Mouse (Mus musculus): Measurements from ENCODE around the gene Pdcd1lg2. TPM values are rescaled to one million over a fixed set of nuclear protein-coding genes. Genes with fewer than 3 reads are reported as not detected.
A peak's percentile ranks its signal among the peaks of the same experiment; 100 is the strongest.

Pdcd1lg2 gene
- polyA plus RNA-seq, 1 experiment from 2014 or later = 0.26 TPM

DNA sequence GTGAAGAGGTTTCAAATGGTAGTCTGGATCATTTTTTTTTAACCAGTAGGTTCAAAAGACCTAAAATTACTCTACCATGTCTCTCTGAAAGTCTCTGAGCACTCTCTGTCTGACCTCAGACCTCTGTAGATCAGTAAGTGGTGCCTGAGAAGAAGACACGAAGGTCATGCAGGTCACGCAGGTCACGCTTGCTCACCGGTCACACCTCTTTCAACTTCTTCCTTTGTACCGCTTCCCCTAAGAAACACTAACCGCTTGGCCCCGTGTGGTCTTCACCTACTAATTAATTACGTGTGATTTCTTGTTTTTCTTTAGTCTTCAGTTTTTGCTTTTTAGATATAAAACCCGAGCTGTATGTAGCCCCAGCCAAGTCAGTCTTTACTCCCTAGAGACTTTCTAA, 80.7 kb downstream of the Pdcd1lg2 start:
- no peak for TF ChIP-seq CTCF (IDR thresholded peaks at IDR 0.05)
- CTCF ChIA-PET = interaction anchor here (1.2 kb wide), 1 partner anchor 10 kb away, joined by 6 read pairs; no protein-coding TSS in a partner anchor
- DNase-seq (ENCODE audit: low read depth, low spot score) = no peak
- ATAC-seq = no peak
- POLR2A ChIA-PET = no interaction called here
- H3K27me3 ChIP-seq = no peaks in the 10 kb centered on the region
- in situ Hi-C loops (cut with MboI; ENCODE audit: low pct_unique_long_range_greater_than_20kb) = loop anchor here (10.0 kb wide), 1 partner anchor 527 kb away; the partner anchor contains the start of genes 4430402I18Rik and Plpp6

DNA sequence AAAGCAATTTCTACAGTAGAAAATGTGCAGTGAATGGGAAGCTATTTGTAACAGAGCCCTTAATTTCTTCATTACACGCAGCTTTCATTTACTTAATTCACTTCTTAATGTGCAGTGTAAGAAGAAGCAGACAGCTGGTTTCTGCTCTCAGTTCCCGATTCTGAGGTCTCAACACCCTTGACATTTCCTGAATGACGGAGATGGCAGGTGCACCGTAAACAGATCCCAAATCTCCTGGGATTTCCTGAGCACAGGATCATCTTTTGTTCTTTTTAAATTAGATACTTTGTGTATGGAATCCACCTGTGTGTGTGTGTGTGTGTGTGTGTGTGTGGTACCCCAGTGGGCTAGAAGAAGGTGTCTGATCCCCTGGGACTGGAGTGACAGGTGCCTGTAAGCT, 83.7 kb downstream of the Pdcd1lg2 start:
- TF ChIP-seq CTCF (IDR thresholded peaks at IDR 0.05) = no peak
- no peaks in the 10 kb centered on the region for H3K27me3 ChIP-seq
- in situ Hi-C loops (cut with MboI; ENCODE audit: low pct_unique_long_range_greater_than_20kb) = loop anchor here (10.0 kb wide), 1 partner anchor 530 kb away; the partner anchor contains the start of genes 4430402I18Rik and Plpp6
- ChIA-PET CTCF (interaction anchor here (1.2 to 1.3 kb wide), 2 partner anchors 132 to 138 kb away, joined by 3 read pairs; no protein-coding TSS in a partner anchor), POLR2A (no interaction called here)
- ATAC-seq (no peak), DNase-seq (ENCODE audit: low read depth, low spot score) (no peak)

DNA sequence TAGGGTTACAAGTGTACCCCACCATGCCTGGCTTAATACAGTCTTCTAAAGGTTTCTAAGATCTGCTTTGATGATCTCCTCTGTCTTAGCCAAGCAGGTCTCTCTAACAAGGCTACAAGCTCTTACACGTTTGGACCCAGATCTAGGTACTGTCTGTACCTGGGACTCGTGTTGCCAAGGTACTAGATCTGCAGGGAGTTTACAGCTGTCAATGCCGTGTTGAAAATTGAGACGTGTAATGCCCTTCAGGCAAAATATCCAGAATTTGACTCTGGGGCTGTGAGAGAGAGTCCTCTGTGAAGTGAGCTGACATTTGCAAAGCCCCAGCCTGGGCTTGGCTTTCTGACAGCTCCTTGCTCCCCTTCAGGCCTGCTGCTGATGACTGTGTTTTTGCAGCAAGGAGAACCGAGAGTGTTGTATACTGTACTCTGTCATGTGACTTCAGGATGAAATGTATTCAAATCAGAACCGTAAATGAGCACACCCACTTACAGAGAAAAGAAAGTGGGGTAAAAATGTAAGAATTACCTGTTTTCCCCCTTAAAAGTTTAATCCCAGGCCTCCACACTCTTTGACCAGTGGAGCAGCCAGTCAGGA, 85.4 kb downstream of the Pdcd1lg2 start:
- ATAC-seq (no peak), DNase-seq (ENCODE audit: low read depth, low spot score) (no peak)
- no peaks in the 10 kb centered on the region for H3K27me3 ChIP-seq
- CTCF ChIA-PET = interaction anchor here (1.0 to 1.6 kb wide), 3 partner anchors 17 to 222 kb away, joined by 3 to 4 read pairs (median 3); no protein-coding TSS in a partner anchor
- in situ Hi-C loops (cut with MboI; ENCODE audit: low pct_unique_long_range_greater_than_20kb) = loop anchor here (10.0 kb wide), 1 partner anchor 531 kb away; the partner anchor contains the start of genes 4430402I18Rik and Plpp6
- TF ChIP-seq CTCF (IDR thresholded peaks at IDR 0.05) = no peak
- POLR2A ChIA-PET = interaction anchor here (0.6 kb wide), 1 partner anchor 42 kb away, joined by 4 read pairs; no protein-coding TSS in a partner anchor

DNA sequence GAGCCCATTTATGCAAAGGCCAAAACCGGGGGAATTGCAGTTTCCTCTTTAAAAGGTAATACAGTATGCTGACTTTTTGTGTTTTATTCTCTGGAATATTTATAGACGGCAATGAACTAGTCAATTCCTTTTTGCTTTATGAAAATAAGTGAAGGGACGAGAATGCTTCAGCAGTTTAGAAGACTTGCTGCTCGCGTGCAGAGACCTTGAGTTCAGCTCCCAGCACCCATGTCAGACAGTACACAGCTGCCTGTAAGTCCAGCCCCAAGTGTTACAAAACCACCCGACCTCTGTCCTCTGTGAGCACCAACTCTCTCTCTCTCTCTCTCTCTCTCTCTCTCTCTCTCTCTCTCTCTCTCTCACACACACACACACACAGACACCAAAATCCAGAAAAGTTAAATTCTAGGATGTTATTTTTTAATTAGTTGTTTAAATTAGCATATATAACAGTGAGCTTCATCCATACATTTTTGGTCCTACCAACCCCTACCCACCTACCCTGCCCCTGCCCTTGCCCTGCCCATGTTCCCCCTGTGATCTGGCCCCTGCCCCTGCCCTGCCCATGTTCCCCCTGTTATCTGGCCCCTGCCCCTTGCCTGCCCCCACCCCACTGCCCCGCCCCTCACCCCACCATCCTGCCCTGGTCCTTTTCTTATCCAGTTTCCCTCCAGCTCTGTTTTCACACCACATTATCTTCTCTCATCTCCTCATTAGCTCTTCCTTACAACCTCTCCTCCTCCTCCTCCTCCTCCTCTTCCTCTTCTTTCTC, 86.3 kb downstream of the Pdcd1lg2 start:
- in situ Hi-C loops (cut with MboI; ENCODE audit: low pct_unique_long_range_greater_than_20kb) = loop anchor here (10.0 kb wide), 1 partner anchor 532 kb away; the partner anchor contains the start of genes 4430402I18Rik and Plpp6
- POLR2A ChIA-PET = interaction anchor here (0.6 to 1.2 kb wide), 6 partner anchors 12 to 139 kb away, joined by 3 to 4 read pairs (median 3); no protein-coding TSS in a partner anchor
- TF ChIP-seq CTCF (IDR thresholded peaks at IDR 0.05) = no peak
- no peak for ATAC-seq
- no peaks in the 10 kb centered on the region for H3K27me3 ChIP-seq
- CTCF ChIA-PET = interaction anchor here (1.0 to 1.6 kb wide), 4 partner anchors 8 to 223 kb away, joined by 3 to 6 read pairs (median 4); no protein-coding TSS in a partner anchor
- DNase-seq (ENCODE audit: low read depth, low spot score) = no peak

DNA sequence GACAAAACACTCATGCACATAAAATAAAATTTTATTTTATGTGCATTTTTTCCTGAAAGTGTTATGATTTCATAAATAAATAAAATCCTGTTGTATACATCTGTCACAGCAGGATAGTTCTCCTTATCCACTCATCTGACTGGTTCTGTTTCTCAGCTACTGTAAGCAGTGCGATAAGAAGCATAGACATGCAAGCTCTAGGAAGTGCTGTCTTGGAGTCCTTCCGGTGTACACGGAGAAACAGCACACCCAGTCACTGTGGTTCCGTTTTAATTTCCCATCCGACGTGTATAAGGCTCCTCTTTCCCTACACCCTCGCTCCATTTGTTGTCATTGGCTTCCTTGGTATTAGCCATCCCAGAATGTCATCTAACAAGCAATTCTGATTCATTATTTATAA, 87.2 kb downstream of the Pdcd1lg2 start:
- in situ Hi-C loops (cut with MboI; ENCODE audit: low pct_unique_long_range_greater_than_20kb) = loop anchor here (10.0 kb wide), 1 partner anchor 533 kb away; the partner anchor contains the start of genes 4430402I18Rik and Plpp6
- ATAC-seq (no peak), DNase-seq (ENCODE audit: low read depth, low spot score) (no peak)
- ChIA-PET CTCF (interaction anchor here (0.7 to 1.4 kb wide), 2 partner anchors 9 to 142 kb away, joined by 3 to 6 read pairs; no protein-coding TSS in a partner anchor), POLR2A (interaction anchor here (0.7 to 1.2 kb wide), 5 partner anchors 13 to 138 kb away, joined by 3 to 4 read pairs (median 3); no protein-coding TSS in a partner anchor)
- no peak for TF ChIP-seq CTCF (IDR thresholded peaks at IDR 0.05)
- no peaks in the 10 kb centered on the region for H3K27me3 ChIP-seq

DNA sequence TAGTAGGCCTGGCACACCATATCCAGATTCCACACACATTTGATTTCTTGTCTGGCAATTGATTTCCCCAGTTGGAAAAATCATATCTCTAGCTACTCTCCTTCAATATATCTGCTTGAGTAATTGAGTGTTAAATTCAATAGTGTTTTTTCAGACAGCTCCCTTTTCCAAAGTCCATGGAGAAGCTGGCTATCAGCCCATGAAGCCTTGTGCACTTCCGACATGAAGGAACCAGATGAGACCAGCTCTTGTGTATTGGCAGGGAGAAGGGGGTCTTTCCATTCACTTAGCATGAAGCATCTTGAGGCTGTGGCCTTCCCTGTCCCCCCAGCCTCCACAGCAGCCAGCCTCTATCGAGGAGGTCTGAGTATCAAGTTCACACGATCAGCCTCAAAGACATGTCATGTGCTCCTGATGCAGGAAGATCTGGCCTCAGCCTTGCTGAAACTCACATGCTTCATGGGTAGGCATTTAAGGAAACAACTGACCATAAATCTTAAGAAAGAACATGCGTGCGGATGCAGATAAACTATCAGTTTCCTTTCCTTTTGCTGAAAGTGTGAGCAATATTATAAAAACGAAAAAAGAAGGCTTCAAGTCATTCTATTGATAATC, 88.2 kb downstream of the Pdcd1lg2 start:
- TF ChIP-seq CTCF (IDR thresholded peaks at IDR 0.05) = no peak
- no peak for ATAC-seq
- DNase-seq (ENCODE audit: low read depth, low spot score) = no peak
- ChIA-PET POLR2A (interaction anchor here (1.0 to 1.3 kb wide), 2 partner anchors 17 to 29 kb away, joined by 3 read pairs; no protein-coding TSS in a partner anchor), CTCF (interaction anchor here (0.8 to 1.4 kb wide), 5 partner anchors 10 to 128 kb away, joined by 3 to 4 read pairs (median 3); no protein-coding TSS in a partner anchor)
- no peaks in the 10 kb centered on the region for H3K27me3 ChIP-seq
- in situ Hi-C loops (cut with MboI; ENCODE audit: low pct_unique_long_range_greater_than_20kb) = loop anchor here (10.0 kb wide), 1 partner anchor 534 kb away; the partner anchor contains the start of genes 4430402I18Rik and Plpp6

DNA sequence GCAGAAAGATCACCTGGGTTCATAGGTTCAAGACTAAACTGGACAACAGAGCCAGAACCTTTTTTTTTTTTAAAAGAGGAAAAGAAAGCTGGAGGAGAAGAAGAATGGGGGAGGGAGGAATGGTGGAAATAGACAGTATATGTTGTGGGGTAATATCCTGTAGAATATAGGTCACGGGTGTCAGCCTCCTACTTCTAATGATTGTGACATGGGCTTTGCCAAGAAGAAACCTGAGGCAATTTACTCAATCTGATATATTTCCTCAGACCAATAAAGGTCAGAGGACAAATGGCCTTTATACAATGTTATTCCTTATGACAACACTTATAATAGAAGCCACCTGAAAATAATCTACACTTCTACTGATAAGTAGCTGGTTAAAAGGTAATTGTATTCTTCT, 89.6 kb downstream of the Pdcd1lg2 start:
- POLR2A ChIA-PET = interaction anchor here (0.6 kb wide), 1 partner anchor 452 kb away, joined by 3 read pairs; no protein-coding TSS in a partner anchor
- H3K27me3 ChIP-seq = no peaks in the 10 kb centered on the region
- ATAC-seq (no peak), DNase-seq (ENCODE audit: low read depth, low spot score) (no peak)
- TF ChIP-seq CTCF (IDR thresholded peaks at IDR 0.05) = no peak
- CTCF ChIA-PET = interaction anchor here (1.0 to 4.6 kb wide), 12 partner anchors 9 to 437 kb away, joined by 4 to 38 read pairs (median 6); no protein-coding TSS in a partner anchor
- in situ Hi-C loops (cut with MboI; ENCODE audit: low pct_unique_long_range_greater_than_20kb) = loop anchor here (5.0 to 25.0 kb wide), 3 partner anchors 133 to 713 kb away; partner anchors contain the start of genes Cd274 and Plgrkt

DNA sequence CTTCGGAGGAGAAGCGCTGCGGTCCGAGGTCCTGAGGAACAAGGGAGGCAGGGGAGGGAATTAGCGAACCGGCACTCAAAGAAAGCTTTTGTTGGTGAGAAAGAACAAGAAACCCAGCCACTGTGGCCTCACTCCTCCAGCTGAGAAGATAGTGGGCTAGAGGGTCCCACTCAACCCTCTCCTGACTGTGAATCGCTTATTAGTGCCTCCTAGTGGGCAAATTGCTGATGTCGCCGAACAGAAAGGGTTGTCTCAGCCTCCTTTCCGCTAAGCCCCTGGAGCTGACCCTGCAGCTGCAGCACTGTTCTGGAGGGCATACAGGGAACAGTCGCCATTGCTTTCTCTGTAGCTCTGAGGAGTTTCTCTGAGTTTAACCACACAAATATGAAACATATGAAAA, 90.4 kb downstream of the Pdcd1lg2 start:
- peak; percentile 70 for ATAC-seq
- no peak for DNase-seq (ENCODE audit: low read depth, low spot score)
- in situ Hi-C loops (cut with MboI; ENCODE audit: low pct_unique_long_range_greater_than_20kb) = loop anchor here (5.0 to 25.0 kb wide), 3 partner anchors 134 to 714 kb away; partner anchors contain the start of genes Cd274 and Plgrkt
- ChIA-PET POLR2A (interaction anchor here (0.5 to 0.7 kb wide), 2 partner anchors 251 to 682 kb away, joined by 4 to 5 read pairs; no protein-coding TSS in a partner anchor), CTCF (interaction anchor here (0.7 to 4.6 kb wide), 29 partner anchors 10 to 524 kb away, joined by 3 to 38 read pairs (median 4); partner anchors contain the start of gene Ric1)
- no peaks in the 10 kb centered on the region for H3K27me3 ChIP-seq
- no peak for TF ChIP-seq CTCF (IDR thresholded peaks at IDR 0.05)

DNA sequence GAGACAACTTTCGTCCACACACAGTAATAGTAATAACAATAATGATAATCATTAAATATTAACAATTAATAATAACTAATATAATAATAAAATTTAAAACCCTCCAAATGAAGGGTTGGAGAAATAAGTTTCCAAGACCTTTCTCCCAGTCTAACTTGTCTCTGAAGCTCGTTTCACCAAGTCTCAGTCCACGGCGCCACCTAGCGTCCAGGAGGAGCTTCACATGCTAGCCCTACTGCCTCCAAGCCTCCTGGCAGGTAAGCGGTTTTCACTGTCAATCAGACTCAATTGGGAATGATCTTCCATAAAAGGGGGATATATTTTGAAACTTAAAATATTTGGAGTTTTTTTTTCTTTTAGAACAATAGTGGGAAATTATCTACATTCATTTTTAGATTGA, 90.8 kb downstream of the Pdcd1lg2 start:
- in situ Hi-C loops (cut with MboI; ENCODE audit: low pct_unique_long_range_greater_than_20kb) = loop anchor here (5.0 to 25.0 kb wide), 3 partner anchors 134 to 714 kb away; partner anchors contain the start of genes Cd274 and Plgrkt
- no peak for DNase-seq (ENCODE audit: low read depth, low spot score)
- ChIA-PET CTCF (interaction anchor here (0.8 to 4.6 kb wide), 28 partner anchors 10 to 525 kb away, joined by 3 to 38 read pairs (median 4); partner anchors contain the start of gene Ric1), POLR2A (interaction anchor here (0.7 kb wide), 1 partner anchor 251 kb away, joined by 4 read pairs; no protein-coding TSS in a partner anchor)
- no peaks in the 10 kb centered on the region for H3K27me3 ChIP-seq
- ATAC-seq = peak; percentile 67
- peak; percentile 95 for TF ChIP-seq CTCF (IDR thresholded peaks at IDR 0.05)

Measured in Patski (cell line).